In genomic region chr10:60686641-60686975, GRCm38 (mm10) we compare ENCODE assay signal across 8 mouse cellular contexts. TPM values are rescaled to one million over a fixed set of nuclear protein-coding genes. Genes with fewer than 3 reads are reported as not detected.
DNase-seq lines count a peak whose midpoint lies in the region; ATAC-seq lines count a peak whose summit lies in the region.
"Had no signal": no experiment of that assay in that cellular context is flagged by ENCODE, and none has a peak within 500 bp of the region (broad histone marks: within the 10 kb centered on the region; RNA-seq: fewer than 3 reads in every experiment).

No protein-coding gene starts in this region.

- no peak overlapping the region for H3K27ac ChIP-seq in forebrain, embryonic 13.5 days
- no peak overlapping the region for H3K27ac ChIP-seq in intestine, embryonic 15.5 days
- H3K27ac ChIP-seq in neural tube, embryonic 15.5 days (replicated peaks) = no peak overlapping the region

- H3K4me3 ChIP-seq in megakaryocyte, embryonic 14.5 days (replicated peaks) = peak overlapping the region; percentile 94
- peak overlapping the region; percentile 58 for H3K4me3 ChIP-seq in forebrain, embryonic 13.5 days
- peak overlapping the region; percentile 64 for H3K4me3 ChIP-seq in intestine, embryonic 15.5 days (replicated peaks)
- peak overlapping the region; percentile 61 for H3K4me3 ChIP-seq in neural tube, embryonic 15.5 days (replicated peaks)
- H3K4me3 ChIP-seq: myocyte had no signal

- no peaks in the 10 kb centered on the region for H3K36me3 ChIP-seq in megakaryocyte, embryonic 14.5 days (replicated peaks; ENCODE audit: low read length)
- H3K36me3 ChIP-seq in forebrain, embryonic 13.5 days (ENCODE audit: poor library complexity, severe bottlenecking) = no peaks in the 10 kb centered on the region
- no peaks in the 10 kb centered on the region for H3K36me3 ChIP-seq in intestine, embryonic 15.5 days
- no peaks in the 10 kb centered on the region for H3K36me3 ChIP-seq in neural tube, embryonic 15.5 days

- DNase-seq in layer of hippocampus, adult 8-10 months (ENCODE audit: low spot score in 2 of 2) = no peak

- no peak for ATAC-seq in megakaryocyte, adult 5-6 weeks (ENCODE audit: poor library complexity, severe bottlenecking)
- no peak for ATAC-seq in forebrain, embryonic 13.5 days
- ATAC-seq in intestine, embryonic 15.5 days = no peak; the same call in 1 of the 2 replicates
- no peak for ATAC-seq in neural tube, embryonic 15.5 days (ENCODE audit: low FRiP score)
- ATAC-seq in megakaryocyte-erythroid progenitor cell, adult 5-6 weeks (replicated peaks; ENCODE audit: low FRiP score, low TSS enrichment, poor library complexity, severe bottlenecking) = no peak

- no peaks in the 10 kb centered on the region for H3K9me3 ChIP-seq in megakaryocyte, embryonic 14.5 days
- no peaks in the 10 kb centered on the region for H3K9me3 ChIP-seq in forebrain, embryonic 13.5 days (replicated peaks)
- no peaks in the 10 kb centered on the region for H3K9me3 ChIP-seq in intestine, embryonic 15.5 days
- H3K9me3 ChIP-seq in neural tube, embryonic 15.5 days (replicated peaks) = no peaks in the 10 kb centered on the region

- under 1% methylated on average over 31 of the region's 37 CpGs for WGBS in forebrain, embryonic 13.5 days
- under 1% methylated on average over 37 of the region's 37 CpGs for WGBS in intestine, embryonic 15.5 days
- WGBS in neural tube, embryonic 15.5 days = 1% methylated on average over 37 of the region's 37 CpGs

- peaks cover 42% of the 10 kb centered on the region for H3K4me1 ChIP-seq in megakaryocyte, embryonic 14.5 days
- peaks cover 21% of the 10 kb centered on the region for H3K4me1 ChIP-seq in forebrain, embryonic 13.5 days
- H3K4me1 ChIP-seq in intestine, embryonic 15.5 days (replicated peaks) = peaks cover 18% of the 10 kb centered on the region
- H3K4me1 ChIP-seq in neural tube, embryonic 15.5 days = peaks cover 27% of the 10 kb centered on the region

- H3K4me2 ChIP-seq in forebrain, embryonic 13.5 days = peak overlapping the region; percentile 97
- peak overlapping the region; percentile 100 for H3K4me2 ChIP-seq in intestine, embryonic 15.5 days (replicated peaks)
- peak overlapping the region; percentile 97 for H3K4me2 ChIP-seq in neural tube, embryonic 15.5 days

- peaks cover 84% of the 10 kb centered on the region for H3K27me3 ChIP-seq in megakaryocyte, embryonic 14.5 days (replicated peaks)
- peaks cover 70% of the 10 kb centered on the region for H3K27me3 ChIP-seq in forebrain, embryonic 13.5 days
- H3K27me3 ChIP-seq in intestine, embryonic 15.5 days (replicated peaks) = peaks cover 60% of the 10 kb centered on the region
- peaks cover 74% of the 10 kb centered on the region for H3K27me3 ChIP-seq in neural tube, embryonic 15.5 days (replicated peaks)

- peak overlapping the region; percentile 65 for H3K9ac ChIP-seq in forebrain, embryonic 13.5 days
- H3K9ac ChIP-seq in intestine, embryonic 15.5 days = peak overlapping the region; percentile 54; the same call in 1 of the 2 replicates
- peak overlapping the region; percentile 59 for H3K9ac ChIP-seq in neural tube, embryonic 15.5 days (replicated peaks)

RNA-seq across cellular contexts. Expression of gene Cdh23, which starts 9.7 kb away (rescaled TPM):
- polyA plus RNA-seq in megakaryocyte, embryonic 14.5 days (2012; ENCODE audit: insufficient read depth, low replicate concordance) = 4.6 and 9.2 TPM in 2 replicates
- 0.16 and 0.36 TPM in 2 replicates for total RNA-seq in megakaryocyte, adult 5-6 weeks (2015)
- 0.29 and 0.77 TPM in 2 replicates for total RNA-seq in megakaryocyte, adult 5-6 weeks (2017)
- polyA plus RNA-seq in forebrain, embryonic 13.5 days (2015; fragmentation: Nextera tagmentation; extraction: Ambion mirVana) = 0.89 and 1.1 TPM in 2 replicates
- 0.44 and 0.67 TPM in 2 replicates for polyA plus RNA-seq in intestine, embryonic 15.5 days (2015; fragmentation: Nextera tagmentation; extraction: Ambion mirVana)
- 8.6 and 10.0 TPM in 2 replicates for polyA plus RNA-seq in neural tube, embryonic 15.5 days (2015; fragmentation: Nextera tagmentation; extraction: Ambion mirVana)
- not detected in 2 replicates for total RNA-seq in megakaryocyte-erythroid progenitor cell, adult 5-6 weeks (2014; fragmentation: Nextera tagmentation)
- total RNA-seq in megakaryocyte-erythroid progenitor cell, adult 5-6 weeks (2017) = not detected in 2 replicates
- 1 to 10 TPM; 3.5 to 5.6 (median 4.0) TPM for total RNA-seq in layer of hippocampus, adult 8-10 months (2022)
